Mouse (Mus musculus) CH12.LX (cell line): Measurements from ENCODE around the gene Mrps7. TPM values are rescaled to one million over a fixed set of nuclear protein-coding genes. Genes with fewer than 3 reads are reported as not detected.

ENCODE experiments used
- DNase-seq: peaks from one replicate; pipeline ENCODE4 v3.0.0-alpha.2; 2013; ENCODE audit errors: extremely low read depth
- H3K27ac ChIP-seq: 2 replicates; pipeline ENCODE4 v1.5.1; 2012; ENCODE audit warnings: low read depth, mild to moderate bottlenecking, control low read depth, moderate library complexity; ENCODE audit not compliant: insufficient read depth
- H3K27me3 ChIP-seq: replicated peaks from 2 replicates; pipeline ENCODE3; 2012; ENCODE audit warnings: inconsistent platforms
- H3K36me3 ChIP-seq, 2 experiments: replicated peaks in 1 of 2; 2 replicates each; pipeline versions ENCODE3 to v1.6.1; 2012; ENCODE audit warnings: inconsistent platforms in 1 of 2, low read length in 1 of 2, mild to moderate bottlenecking in 1 of 2, mixed read lengths in 1 of 2, moderate library complexity in 1 of 2; ENCODE audit not compliant: control insufficient read depth in 1 of 2, insufficient read depth in 1 of 2
- H3K4me1 ChIP-seq, 2 experiments: 2 replicates each; pipeline ENCODE4 v1.6.1; 2012; ENCODE audit warnings: inconsistent platforms in 1 of 2, moderate library complexity in 1 of 2; ENCODE audit not compliant: insufficient read depth in 2 of 2, control insufficient read depth in 1 of 2
- H3K4me2 ChIP-seq: 2 replicates; pipeline ENCODE4 v1.6.1; 2012; ENCODE audit warnings: low read depth, mild to moderate bottlenecking, control low read depth; ENCODE audit not compliant: poor library complexity, insufficient read depth, severe bottlenecking
- H3K4me3 ChIP-seq, 3 experiments: fragments of 150-350 bp in 1 of 3; sonication (generic) in 1 of 3; replicated peaks in 1 of 3; 2 replicates each; pipeline versions ENCODE3 to v1.5.1; 2011 to 2012; ENCODE audit warnings: low read depth in 2 of 3, low read length in 2 of 3, mild to moderate bottlenecking in 2 of 3, moderate library complexity in 2 of 3, control low read depth in 1 of 3, improper control_type of control experiment in 1 of 3, inconsistent platforms in 1 of 3, mixed read lengths in 1 of 3; ENCODE audit not compliant: poor library complexity in 1 of 3
- H3K79me2 ChIP-seq: replicated peaks from 2 replicates; pipeline ENCODE4 v1.6.1; 2012; ENCODE audit warnings: mild to moderate bottlenecking, moderate library complexity; ENCODE audit not compliant: control insufficient read depth, poor library complexity, insufficient read depth, severe bottlenecking; ENCODE audit errors: extremely low read depth
- H3K9ac ChIP-seq: 2 replicates; pipeline ENCODE4 v1.6.1; 2012; ENCODE audit warnings: low read depth, mild to moderate bottlenecking, control low read depth, moderate library complexity; ENCODE audit not compliant: insufficient read depth
- H3K9me3 ChIP-seq: replicated peaks from 2 replicates; pipeline ENCODE3; 2012; ENCODE audit warnings: low read length, inconsistent platforms, mixed read lengths
- BHLHE40 ChIP-seq: IDR thresholded peaks from 2 replicates; pipeline ENCODE4 v1.6.1; 2011; ENCODE audit warnings: mild to moderate bottlenecking, low read depth, low read length, improper control_type of control experiment
- CTCF ChIP-seq, 2 experiments: IDR thresholded peaks in 1 of 2; conservative IDR thresholded peaks in 1 of 2; 2 replicates each; pipeline ENCODE4 v1.5.1; 2011 to 2012; ENCODE audit warnings: low read depth in 2 of 2, low read length in 2 of 2, improper control_type of control experiment in 1 of 2, inconsistent platforms in 1 of 2, mild to moderate bottlenecking in 1 of 2, moderate library complexity in 1 of 2
- EP300 ChIP-seq: IDR thresholded peaks from 2 replicates; pipeline ENCODE4 v1.6.1; 2011; ENCODE audit warnings: low read length, improper control_type of control experiment
- ETS1 ChIP-seq: conservative IDR thresholded peaks from 2 replicates; pipeline ENCODE4 v1.6.1; 2012; ENCODE audit warnings: low read depth, mild to moderate bottlenecking, inconsistent platforms, low read length, improper control_type of control experiment, moderate library complexity
- HCFC1 ChIP-seq: IDR thresholded peaks from 2 replicates; pipeline ENCODE4 v1.6.1; 2012; ENCODE audit warnings: low read depth, mild to moderate bottlenecking, inconsistent platforms, low read length, improper control_type of control experiment
- NELFE ChIP-seq: IDR thresholded peaks from 2 replicates; pipeline ENCODE4 v1.6.1; 2011; ENCODE audit warnings: low read depth, low read length, improper control_type of control experiment
- NRF1 ChIP-seq: IDR thresholded peaks from 2 replicates; pipeline ENCODE4 v1.6.1; 2014; ENCODE audit warnings: low read depth, mild to moderate bottlenecking, inconsistent platforms, low read length, improper control_type of control experiment, moderate library complexity
- PAX5 ChIP-seq: IDR thresholded peaks from 2 replicates; pipeline ENCODE4 v1.6.1; 2012; ENCODE audit warnings: low read length, inconsistent platforms, mixed read lengths
- POLR2A ChIP-seq: IDR thresholded peaks from 2 replicates; pipeline ENCODE4 v1.6.1; 2011; ENCODE audit warnings: low read depth, mild to moderate bottlenecking, improper control_type of control experiment, low read length
- TCF12 ChIP-seq: IDR thresholded peaks from 2 replicates; pipeline ENCODE4 v1.6.1; 2014; ENCODE audit warnings: low read depth, mild to moderate bottlenecking, inconsistent platforms, low read length, improper control_type of control experiment
- USF1 ChIP-seq: IDR thresholded peaks from 2 replicates; pipeline ENCODE4 v1.6.1; 2014; ENCODE audit warnings: low read depth, mild to moderate bottlenecking, inconsistent platforms, low read length, improper control_type of control experiment
- dilution Hi-C: fragments of 300-500 bp; cut with MboI; formaldehyde crosslinking; loops from 2 replicates; pipeline ENCODE4 v1.14.3; 2020; ENCODE audit warnings: low sequenced_read_pairs; ENCODE audit not compliant: extremely low pct_unique_long_range_greater_than_20kb, extremely low pct_ligation_motif_present
- in situ Hi-C: fragments of 300-500 bp; cut with MboI; formaldehyde crosslinking; loops from 3 replicates; pipeline ENCODE4 v1.14.3; 2019; ENCODE audit warnings: low sequenced_read_pairs, low pct_ligation_motif_present, low pct_unique_long_range_greater_than_20kb, mixed read lengths
- polyA plus RNA-seq: library from polyadenylated mRNA; unstranded; fragments of >175 nt; gene quantifications from 2 replicates; pipeline ENCODE4 v1.2.1, GENCODE M21; 2012; ENCODE audit warnings: low read depth; ENCODE audit not compliant: insufficient read length
- total RNA-seq, 2 experiments: library from RNA; depleted of rRNA; stranded (reverse); fragments of 300-350 nt in 1 of 2; fragments of >200 nt in 1 of 2; gene quantifications; 2 replicates each; pipeline ENCODE4 v1.2.3; 2012 to 2014

Gene Mrps7
- total and polyA plus RNA-seq, 3 experiments, result 154 to 172 (median 157) TPM

GRCm38 (mm10) chr11:115590526-115591075, 13.1 kb upstream of the Mrps7 start:
- dilution Hi-C loops, result no loop called here
- peaks cover 88 to 93% of the 10 kb centered on the region in 2 experiments for H3K36me3 ChIP-seq

GRCm38 (mm10) chr11:115595209-115595608, 8.5 kb upstream of the Mrps7 start:
- dilution Hi-C loops, result no loop called here
- Histone ChIP-seq H3K27ac (no peak overlapping the region), H3K4me2 (no peak overlapping the region), H3K9me3 (no peaks in the 10 kb centered on the region), H3K4me3 (no peak overlapping the region), H3K9ac (no peak overlapping the region), H3K4me1 (peaks cover 0 to 25% of the 10 kb centered on the region in 2 experiments; a peak in 3 of 4 replicates), H3K79me2 (peaks cover 45% of the 10 kb centered on the region), H3K36me3 (peaks cover 67 to 89% of the 10 kb centered on the region in 2 experiments), H3K27me3 (no peaks in the 10 kb centered on the region)
- no peak for DNase-seq
- in situ Hi-C loops, result no loop called here
- TF ChIP-seq TCF12 (no peak), CTCF (conservative IDR thresholded peaks at IDR 0.05 in 1 of 2, IDR thresholded peaks at IDR 0.05 in 1 of 2; ENCODE audit: low read depth in 2 of 2, low read length in 2 of 2) (peak in 1 of 2 experiments; percentile 33; a peak in 2 of 4 replicates)

More at GRCm38 (mm10) chr11:115590526-115591075, 13.1 kb upstream of the Mrps7 start:
- no peaks in the 10 kb centered on the region for H3K27me3 ChIP-seq
- no peak overlapping the region for H3K9ac ChIP-seq
- in situ Hi-C loops, result no loop called here
- H3K27ac ChIP-seq, result no peak overlapping the region
- no peak overlapping the region for H3K4me3 ChIP-seq
- TF ChIP-seq POLR2A (0 out of 2 replicates have a peak, but pooled peaks have one; percentile 10), NRF1 (no peak)
- TF ChIP-seq, all 38 proteins: peak for 1
- no peak for DNase-seq
- Histone ChIP-seq H3K4me1 (peaks cover 0 to 17% of the 10 kb centered on the region in 2 experiments; a peak in 2 of 4 replicates), H3K79me2 (0 out of 2 replicates have a peak, but pooled peaks cover 2% of the 10 kb centered on the region), H3K4me2 (no peak overlapping the region), H3K9me3 (no peaks in the 10 kb centered on the region)

- TF ChIP-seq PAX5 (no peak), USF1 (no peak), ETS1 (no peak), BHLHE40 (no peak), EP300 (no peak), HCFC1 (no peak), NELFE (no peak)
- TF ChIP-seq, all 38 proteins: peak for 0
- Histone ChIP-seq H3K79me2 (peaks cover 76% of the 10 kb centered on the region), H3K9ac (no peak overlapping the region), H3K4me2 (no peak overlapping the region), H3K4me1 (peaks cover 12 to 33% of the 10 kb centered on the region in 2 experiments), H3K4me3 (no peak overlapping the region), H3K27me3 (no peaks in the 10 kb centered on the region), H3K27ac (no peak overlapping the region), H3K36me3 (peaks cover 48 to 80% of the 10 kb centered on the region in 2 experiments), H3K9me3 (no peaks in the 10 kb centered on the region)
- no peak for DNase-seq
- dilution Hi-C loops, result no loop called here
- in situ Hi-C loops, result no loop called here
Measured at GRCm38 (mm10) chr11:115598309-115598708, 5.4 kb upstream of the Mrps7 start.
